Mouse (Mus musculus) erythroblast, adult 5-6 weeks (primary cell): ENCODE measurements around the gene Nr1i3. TPM values are rescaled to one million over a fixed set of nuclear protein-coding genes. Genes with fewer than 3 reads are reported as not detected.

ENCODE experiments used
- ATAC-seq: replicated peaks from 2 replicates; pipeline ENCODE4 v1.8.0; 2016; ENCODE audit warnings: moderate number of reproducible peaks, mild to moderate bottlenecking, moderate TSS enrichment, inconsistent platforms; ENCODE audit not compliant: poor library complexity, low FRiP score, severe bottlenecking
- total RNA-seq, 2 experiments: library from RNA; stranded (forward) in 1 of 2; stranded (reverse) in 1 of 2; fragments of 150-400 nt in 1 of 2; fragments of 200-764, 138-1000 nt in 1 of 2; gene quantifications; 2 replicates each; pipeline versions ENCODE4 v1.2.3 to v1.2.4; 2015 to 2017; ENCODE audit warnings: low replicate concordance in 2 of 2

The Nr1i3 gene
- total RNA-seq, 2 experiments from 2014 or later: not detected

DNA sequence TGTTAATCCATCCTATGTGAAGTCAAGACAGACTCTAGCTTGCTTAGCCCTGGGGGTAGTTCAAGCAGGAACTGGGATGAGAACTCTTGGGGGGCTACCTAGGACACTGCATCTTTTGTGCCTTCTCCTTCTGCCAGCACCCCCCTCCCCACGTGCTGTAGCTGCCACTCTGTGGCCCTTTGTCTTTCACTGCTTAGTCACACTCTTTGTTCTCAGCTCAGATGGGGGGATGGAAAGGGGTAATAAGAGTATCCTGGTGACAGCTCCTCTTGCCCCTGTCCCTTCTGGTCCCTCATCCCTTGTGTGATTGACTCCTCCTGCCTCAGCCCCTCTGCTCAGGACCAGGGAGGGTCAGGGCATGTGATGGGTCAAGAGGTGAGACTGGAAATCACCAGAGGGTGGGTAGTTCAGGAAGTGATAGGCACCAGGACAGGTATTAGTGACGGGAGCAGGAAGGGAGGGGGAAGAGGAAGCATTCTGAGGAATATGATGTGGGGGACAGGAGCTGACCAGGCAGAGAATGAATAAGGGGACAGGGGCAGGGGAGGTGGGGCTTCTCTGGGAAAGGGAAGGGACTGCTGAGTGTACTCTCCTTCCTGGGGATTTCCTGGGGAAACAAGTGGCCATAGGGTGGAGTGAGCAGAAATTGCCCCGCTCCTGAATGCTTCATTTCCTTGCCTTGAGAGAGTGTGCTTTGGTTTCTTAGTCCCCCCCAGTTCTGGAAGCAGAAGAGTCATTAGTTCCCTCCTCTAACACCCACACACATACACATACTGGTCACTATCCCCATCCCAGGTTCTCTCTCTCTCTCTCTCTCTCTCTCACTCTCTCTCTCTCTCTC, 34.8 kb downstream of the Nr1i3 start:
- no peak for ATAC-seq

DNA sequence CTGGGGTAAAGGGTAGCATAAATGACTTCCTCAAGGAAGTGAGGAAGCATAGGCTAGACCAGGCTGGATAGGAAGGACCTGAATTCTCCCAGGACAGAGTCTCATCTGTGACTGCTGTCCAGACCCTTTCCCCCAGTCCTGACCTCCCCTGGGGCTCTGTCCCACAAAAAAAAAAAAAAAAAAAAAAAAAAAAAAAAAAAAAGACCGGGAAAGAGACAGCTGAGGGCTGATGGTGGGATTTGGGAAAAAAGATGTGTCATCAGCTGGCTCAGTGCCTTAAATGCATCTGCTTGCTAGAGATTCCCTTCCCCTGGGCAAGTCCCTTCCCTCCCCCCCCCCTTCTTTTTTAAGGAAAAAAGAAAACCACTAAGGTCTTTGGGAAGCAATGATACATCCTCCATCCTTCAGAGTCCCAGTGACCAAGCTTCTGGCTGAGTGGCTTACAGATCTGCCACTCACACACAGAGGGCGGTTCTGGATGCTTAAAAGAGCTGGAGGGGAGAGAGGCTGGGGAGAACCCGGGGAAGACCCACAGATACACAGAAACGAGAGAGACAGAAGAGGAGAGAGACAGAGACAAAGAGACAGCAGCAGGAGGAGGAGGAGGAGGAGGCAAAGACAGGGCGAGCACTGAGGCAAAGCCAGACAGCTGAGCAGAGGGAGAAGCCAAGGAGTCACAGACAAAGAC, 36.3 kb downstream of the Nr1i3 start, which contains the start of gene Adamts4:
Adamts4 (plus strand) TSS at position 509 of the 688 bp plus-strand sequence.
- no peak for ATAC-seq

DNA sequence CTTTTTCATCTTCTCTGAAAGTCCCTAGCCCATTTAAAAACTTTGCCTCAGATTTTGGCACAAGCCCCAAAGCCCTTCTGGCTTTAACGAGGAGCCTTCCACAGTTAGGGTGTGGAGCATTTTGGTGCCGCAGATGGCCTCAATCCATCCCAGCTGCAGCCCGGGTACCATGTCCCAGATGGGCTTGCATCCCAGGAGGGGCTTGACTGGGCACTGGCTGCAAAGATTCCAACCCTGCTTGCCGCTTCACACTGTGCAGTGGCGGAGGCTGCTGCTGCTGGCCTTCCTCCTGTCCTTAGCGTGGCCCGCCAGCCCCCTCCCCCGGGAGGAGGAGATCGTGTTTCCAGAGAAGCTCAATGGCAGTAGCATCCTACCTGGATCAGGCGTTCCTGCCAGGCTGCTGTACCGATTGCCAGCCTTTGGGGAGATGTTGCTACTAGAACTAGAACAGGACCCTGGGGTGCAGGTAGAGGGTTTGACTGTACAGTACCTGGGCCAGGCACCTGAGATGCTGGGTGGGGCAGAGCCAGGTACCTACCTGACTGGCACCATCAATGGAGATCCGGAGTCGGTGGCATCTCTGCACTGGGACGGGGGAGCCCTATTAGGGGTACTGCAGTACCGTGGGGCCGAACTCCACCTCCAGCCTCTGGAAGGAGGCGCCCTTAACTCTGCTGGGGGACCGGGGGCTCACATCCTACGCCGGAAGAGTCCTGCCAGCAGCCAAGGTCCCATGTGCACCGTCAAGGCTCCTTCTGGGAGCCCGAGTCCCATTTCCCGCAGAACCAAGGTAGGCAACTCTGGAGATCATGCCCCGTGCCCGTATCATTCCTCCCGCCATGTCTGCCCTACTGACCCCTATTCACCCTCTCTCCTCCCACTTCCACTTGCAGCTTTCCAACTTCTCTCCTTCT, 37.2 kb downstream of the Nr1i3 start, which contains the start of gene Ndufs2:
Ndufs2 (minus strand) TSS at position 709 of the 914 bp plus-strand sequence.
- no peak for ATAC-seq

DNA sequence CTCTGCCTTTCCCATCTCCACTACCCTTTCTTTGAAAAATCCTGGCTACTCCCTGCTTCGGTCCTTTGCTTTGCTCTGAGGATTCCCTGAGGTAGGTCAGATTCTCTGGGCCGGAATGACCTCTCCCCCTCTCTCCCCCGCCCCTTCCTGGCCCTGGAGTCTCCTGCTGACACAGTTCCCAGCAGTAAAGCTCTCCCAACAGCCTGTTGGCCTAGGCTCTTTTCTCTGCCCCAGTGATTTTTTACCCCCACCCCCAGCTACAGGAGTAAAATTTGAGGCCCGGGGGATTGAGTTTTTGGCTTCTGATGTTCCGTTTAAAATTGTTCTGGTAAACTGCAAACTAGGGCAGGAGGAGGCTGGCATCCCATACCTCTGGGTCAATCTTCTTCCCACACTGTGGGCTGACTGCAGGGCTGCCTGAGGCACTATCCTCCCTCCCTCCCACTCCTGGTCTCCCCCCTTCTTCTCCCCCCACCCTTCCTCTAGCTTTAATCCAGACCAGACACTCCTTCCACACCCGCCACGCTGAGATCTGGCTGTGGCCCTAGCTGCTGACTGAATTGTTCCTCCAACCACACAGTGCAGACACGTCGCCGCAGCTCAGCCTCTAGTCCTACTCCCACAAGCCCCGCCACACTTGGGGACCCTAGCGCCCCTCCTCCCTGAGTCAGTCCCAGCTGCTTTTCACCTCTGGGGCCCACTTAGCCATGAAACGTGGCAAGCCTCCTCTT, 38.0 kb downstream of the Nr1i3 start:
- ATAC-seq: no peak

DNA sequence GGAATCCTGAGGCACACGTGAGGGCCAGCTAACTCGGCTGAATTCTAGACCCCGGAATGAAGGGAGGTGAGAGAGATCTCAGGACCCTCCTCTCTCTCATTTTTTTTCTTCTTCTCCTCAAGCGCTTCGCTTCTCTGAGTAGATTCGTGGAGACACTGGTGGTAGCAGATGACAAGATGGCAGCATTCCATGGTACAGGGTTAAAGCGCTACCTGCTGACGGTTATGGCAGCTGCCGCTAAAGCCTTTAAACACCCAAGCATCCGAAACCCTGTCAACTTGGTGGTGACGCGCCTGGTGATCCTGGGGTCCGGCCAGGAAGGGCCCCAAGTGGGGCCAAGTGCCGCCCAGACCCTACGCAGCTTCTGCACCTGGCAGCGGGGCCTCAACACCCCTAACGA, 38.6 kb downstream of the Nr1i3 start:
- no peak for ATAC-seq

DNA sequence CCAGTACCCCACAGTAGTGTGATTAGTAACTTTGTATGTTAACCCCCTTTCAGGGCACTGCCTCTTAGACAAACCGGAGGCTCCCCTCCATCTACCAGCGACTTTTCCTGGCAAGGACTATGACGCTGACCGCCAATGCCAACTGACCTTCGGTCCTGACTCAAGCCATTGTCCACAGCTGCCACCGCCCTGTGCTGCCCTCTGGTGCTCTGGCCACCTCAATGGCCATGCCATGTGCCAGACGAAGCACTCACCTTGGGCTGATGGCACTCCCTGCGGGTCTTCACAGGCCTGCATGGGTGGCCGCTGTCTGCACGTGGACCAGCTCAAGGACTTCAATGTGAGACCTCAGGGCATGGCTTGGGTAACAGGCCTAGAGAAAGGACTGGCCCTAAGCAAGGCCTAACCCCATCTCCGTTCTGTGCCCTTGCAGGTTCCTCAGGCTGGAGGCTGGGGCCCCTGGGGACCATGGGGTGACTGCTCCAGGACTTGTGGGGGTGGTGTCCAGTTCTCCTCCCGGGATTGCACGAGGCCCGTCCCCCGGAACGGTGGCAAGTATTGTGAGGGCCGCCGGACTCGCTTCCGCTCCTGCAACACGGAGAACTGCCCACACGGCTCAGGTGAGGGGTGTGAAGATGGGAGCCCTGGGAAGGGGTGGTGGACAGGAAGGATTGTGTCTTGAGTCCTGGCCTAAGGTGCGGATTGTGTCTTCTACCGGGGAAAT, 42.5 kb downstream of the Nr1i3 start:
- ATAC-seq: no peak

DNA sequence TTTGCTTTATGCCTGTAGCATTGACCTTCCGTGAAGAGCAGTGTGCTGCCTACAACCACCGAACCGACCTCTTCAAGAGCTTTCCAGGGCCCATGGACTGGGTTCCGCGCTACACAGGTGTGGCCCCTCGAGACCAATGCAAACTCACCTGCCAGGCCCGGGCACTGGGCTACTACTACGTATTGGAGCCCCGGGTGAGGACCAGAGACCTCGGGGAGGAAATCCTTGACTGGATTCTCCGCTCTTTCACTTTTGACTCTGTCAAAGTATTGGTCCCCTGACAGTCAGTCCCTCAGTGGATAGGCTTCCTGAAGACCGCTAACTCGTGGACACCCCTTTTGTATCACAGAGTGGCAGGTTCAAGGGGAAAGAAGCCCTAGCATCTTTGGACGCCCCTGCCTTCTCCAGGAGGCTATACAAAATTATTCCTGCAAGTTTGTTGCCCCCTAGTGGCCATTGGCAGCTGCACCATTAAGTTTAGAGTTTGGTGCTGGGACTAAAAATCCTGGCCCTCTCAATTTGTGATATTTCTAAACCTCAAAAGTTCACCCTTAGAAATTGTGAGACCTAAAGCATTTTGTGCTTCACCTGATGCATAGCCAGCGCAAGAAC, 43.3 kb downstream of the Nr1i3 start:
- ATAC-seq: peak; percentile 70

DNA sequence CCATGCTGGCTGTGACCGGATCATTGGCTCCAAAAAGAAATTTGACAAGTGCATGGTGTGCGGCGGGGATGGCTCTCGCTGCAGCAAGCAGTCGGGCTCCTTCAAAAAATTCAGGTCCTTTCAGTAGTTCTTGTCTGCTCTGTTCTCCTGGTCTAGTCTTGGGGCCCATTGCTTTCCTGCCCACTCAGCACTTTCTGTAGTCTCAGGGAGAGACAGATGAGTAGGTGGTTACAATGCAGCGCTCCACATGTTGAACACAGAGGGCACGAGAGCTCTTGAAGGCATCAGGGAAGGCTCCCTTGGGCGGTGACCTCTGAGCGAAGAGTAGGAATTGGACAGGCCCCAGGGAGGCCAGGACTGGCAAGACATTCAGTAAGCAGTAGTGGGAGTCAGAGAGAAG, 44.0 kb downstream of the Nr1i3 start:
- no peak for ATAC-seq

DNA sequence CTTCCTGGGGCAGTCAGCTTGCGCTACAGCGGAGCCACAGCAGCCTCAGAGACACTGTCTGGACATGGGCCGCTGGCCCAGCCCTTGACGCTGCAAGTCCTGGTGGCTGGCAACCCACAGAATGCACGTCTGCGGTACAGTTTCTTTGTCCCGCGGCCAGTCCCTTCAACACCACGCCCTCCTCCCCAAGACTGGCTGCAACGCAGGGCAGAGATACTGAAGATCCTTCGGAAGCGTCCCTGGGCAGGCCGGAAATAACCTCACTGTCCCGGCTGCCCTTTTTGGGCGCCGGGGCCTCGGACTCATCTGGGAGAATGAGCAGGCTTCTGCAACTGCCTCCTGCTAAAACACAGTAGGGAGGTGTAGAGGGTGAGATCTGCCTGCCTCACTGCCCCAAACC, 45.2 kb downstream of the Nr1i3 start:
- no peak for ATAC-seq

DNA sequence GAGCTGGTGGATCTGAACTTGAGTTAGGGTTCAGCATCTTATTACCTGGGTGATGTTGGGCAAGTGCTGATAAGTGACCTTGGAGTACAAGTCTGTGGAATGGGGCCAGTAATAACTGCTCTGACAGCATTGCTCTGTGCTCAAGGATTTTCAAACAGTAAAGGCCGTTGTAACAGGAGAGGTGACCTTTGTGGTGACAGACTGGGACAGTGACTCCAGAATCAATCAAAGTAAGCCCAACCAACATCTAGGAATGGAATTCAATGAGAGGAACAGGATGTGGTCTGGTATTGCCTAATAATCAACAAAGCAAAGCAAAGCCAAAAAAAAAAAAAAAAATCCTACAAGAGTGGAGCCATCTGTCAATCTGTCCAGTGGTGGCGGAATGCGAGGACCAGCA, 46.5 kb downstream of the Nr1i3 start:
- ATAC-seq: no peak

DNA sequence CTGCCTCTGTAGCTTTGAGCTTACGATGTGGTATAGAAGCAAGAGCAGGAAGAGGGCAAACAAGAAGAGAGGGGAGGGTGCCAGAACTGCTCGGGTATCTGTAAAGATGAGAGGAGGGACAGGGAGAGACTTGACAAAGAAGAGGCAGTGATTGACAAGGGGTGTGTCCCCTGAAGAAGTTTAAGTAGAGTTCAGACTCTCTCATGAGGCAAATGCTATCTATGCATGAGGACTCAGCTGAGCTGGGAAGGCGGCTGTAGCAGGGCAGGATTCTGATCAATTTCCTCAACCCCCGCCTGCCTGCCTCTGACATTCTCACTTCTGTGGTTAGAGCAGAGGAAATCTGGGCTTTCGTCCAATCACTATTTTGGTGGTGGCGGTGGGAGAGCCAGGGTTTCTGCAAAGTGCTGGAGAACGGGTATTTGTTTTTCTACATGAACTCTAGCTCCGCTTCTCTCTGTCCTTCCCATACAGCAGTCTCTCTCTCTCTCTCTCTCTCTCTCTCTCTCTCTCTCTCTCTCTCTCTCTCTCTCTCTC, 48.9 kb downstream of the Nr1i3 start:
- no peak for ATAC-seq

DNA sequence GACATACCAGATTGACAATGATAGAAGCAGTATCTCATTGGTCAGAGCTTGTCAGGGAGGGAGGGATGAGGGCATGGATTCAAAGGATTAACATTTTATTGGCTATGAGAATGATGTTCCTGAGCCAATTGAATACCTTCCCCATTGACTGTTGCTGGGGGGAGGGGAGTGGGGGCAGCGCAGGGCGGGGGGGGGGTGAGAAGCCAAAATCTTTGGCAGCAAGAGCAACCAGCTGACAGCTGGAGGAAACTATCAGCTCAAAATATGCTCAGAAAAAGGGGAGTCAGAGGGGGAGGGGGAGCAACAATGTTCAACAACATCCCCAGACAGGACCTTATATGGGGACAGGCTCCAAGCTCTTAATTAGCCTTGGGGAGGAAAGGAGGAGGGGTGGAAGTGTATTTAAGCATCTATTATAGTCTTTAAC, 49.4 kb downstream of the Nr1i3 start:
- ATAC-seq: no peak

DNA sequence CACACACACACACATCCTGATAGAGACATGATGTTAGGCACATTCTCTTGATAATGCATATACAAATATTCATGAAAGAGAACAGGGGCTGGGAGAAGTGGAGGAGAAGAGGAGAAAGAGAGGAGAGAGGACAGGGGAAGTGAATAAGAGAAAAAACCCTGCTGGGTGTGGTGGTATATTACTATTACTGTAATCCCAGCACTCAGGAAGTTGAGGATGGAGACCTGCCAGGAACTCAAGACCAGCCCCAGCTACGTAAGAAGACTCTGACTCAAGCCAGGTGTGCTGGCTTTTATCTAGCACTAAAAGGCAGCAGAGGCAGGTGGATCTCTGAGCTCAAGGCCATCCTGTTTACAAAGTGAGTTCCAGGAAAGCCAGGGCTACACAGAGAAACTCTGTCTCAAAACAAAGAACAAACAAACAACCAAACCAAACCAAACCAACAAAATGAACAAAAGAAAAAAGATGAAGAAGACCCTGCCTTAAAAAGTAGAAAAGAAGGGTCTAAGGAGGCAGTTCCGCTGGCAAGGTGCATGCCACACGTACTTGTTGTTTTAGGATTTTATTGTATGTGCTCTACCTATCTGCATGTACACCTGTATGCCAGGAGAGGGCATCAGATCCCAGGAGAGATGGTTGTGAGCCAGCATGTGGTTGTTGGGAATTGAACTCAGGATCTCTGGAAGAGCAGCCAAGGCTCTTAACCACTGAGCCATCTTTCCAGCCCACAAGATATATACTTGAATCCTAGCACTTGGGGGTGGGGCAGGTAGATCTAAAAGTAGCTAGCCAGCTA, 50.1 kb downstream of the Nr1i3 start:
- peak; percentile 78; the same call in 1 of the 2 replicates for ATAC-seq

DNA sequence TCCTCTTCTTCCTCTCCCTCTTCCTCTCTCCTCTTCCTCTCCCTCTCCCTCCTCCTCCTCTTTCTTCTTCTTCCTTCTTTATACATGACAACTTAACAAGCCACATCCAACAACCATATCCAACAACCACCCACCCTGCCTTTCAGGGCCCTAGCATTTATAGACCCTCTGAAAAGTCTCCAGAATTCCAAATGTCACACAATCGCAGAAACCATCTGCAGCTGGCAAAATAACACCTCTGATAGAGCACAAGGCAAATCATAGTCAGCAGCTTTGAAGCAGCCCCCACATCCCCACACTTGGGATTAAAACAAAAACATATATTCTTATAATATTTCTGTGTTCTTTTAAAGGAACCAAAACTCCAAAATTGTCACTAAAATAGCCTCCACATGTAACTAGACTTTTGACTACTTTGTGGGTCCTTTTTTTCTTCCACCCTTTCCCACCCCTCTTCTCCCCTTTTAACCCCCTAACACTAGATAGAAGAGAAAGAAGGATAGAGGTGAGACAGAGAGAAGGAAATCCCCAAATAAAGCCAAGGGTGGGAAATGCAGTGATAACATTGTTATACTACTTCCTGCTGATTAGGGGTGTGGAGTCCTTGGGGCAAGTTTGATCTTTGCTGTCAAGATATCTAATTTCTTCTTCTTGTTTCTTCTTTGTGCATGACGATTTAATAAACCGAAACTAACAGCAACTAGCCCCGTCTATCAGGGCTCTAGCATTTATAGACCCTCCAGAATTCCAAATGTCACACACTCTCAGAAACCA, 52.4 kb downstream of the Nr1i3 start:
- no peak for ATAC-seq

DNA sequence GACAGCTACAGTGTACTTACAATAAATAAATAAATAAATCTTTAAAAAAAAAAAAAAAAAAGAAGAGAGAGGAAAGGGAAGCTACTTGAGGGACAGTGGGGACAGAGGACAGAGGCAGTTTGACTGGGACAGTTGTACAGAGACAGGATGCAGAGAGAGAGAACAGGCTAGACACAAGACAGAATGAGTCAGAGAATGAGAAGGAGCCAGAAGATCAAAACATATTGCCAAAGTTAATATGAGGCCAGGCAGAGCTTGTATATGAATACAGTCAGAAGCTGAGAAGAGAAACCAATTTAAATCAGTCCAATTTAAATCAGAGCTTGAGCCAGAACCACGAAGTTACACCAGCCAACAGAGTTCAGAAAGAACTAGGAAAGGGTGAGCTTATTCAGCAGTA, 54.6 kb downstream of the Nr1i3 start:
- ATAC-seq: no peak

DNA sequence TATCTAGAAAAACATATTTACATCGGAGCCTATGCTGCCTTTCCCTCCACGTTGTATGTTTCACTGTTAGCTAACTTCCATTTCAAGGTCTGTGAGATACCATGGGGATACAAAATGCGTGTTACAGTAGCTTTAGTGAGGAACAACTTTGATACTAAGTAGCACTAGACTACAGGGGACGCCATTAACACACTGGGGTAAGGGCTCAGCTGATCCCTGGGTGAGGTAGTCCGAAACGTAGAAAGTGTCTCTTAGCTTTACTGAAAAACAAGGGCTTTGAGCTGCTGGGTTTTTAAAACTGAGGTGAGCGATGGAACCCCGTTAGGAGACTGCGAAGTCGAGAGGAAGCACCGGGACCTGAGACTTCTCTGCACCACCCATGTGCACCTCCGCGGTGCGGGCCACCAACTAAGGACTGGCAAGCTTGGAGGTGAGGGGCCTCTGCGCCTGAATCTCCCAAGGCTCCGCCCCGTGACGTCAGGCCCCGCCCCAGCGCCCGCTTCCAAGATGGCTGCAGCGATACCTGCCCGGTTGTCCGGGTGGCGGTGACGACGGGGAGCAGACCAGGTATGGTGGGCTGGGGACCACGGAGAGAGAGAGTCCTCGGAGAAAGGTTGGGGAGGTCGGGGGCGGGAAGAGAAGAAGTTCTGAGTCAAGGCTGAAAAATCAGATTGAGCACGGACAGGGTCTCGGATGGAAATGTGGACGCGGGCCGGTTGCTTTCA, 56.2 kb downstream of the Nr1i3 start, which contains the start of gene B4galt3:
B4galt3 (plus strand) TSS at position 481 of the 725 bp plus-strand sequence.
- peak; percentile 95 for ATAC-seq
